Mouse (Mus musculus) olfactory bulb, adult 2 months (tissue): Measurements from ENCODE around the gene Sugp2.

Experiments
- CTCF ChIP-seq: fragments of 200-500 bp; IDR thresholded peaks from 2 replicates; pipeline ENCODE4 v1.5.1; 2012; ENCODE audit warnings: low read depth, mild to moderate bottlenecking, low read length, moderate library complexity; ENCODE audit not compliant: insufficient read depth
- POLR2A ChIP-seq: fragments of 200-500 bp; IDR thresholded peaks from 2 replicates; pipeline ENCODE4 v1.6.1; 2012; ENCODE audit warnings: mild to moderate bottlenecking, low read depth, low read length, moderate library complexity; ENCODE audit not compliant: insufficient read depth

GRCm38 (mm10) chr8:70195762-70196161 lies 38.3 kb upstream of the Sugp2 start:
- no peak for TF ChIP-seq CTCF
- no peak for TF ChIP-seq POLR2A
